Mouse (Mus musculus): ENCODE results near the gene Nav1.
"Not testable (repeated sequence)": the region's sequence is repeated elsewhere in the genome, so short reads cannot be mapped to it uniquely, and the experiment has no call there.

Gene Nav1

GRCm38 (mm10) chr1:135488879-135489278 lies 118.2 kb downstream of the Nav1 start:
- no peak for DNase-seq (ENCODE audit: low read depth, low spot score)

GRCm38 (mm10) chr1:135485179-135485578 lies 121.9 kb downstream of the Nav1 start:
- DNase-seq (ENCODE audit: low read depth, low spot score), result no peak

- DNase-seq (ENCODE audit: low read depth, low spot score), result not testable (repeated sequence)
These were observed 122.5 kb downstream of the Nav1 start for GRCm38 (mm10) chr1:135484503-135485051.

DNA sequence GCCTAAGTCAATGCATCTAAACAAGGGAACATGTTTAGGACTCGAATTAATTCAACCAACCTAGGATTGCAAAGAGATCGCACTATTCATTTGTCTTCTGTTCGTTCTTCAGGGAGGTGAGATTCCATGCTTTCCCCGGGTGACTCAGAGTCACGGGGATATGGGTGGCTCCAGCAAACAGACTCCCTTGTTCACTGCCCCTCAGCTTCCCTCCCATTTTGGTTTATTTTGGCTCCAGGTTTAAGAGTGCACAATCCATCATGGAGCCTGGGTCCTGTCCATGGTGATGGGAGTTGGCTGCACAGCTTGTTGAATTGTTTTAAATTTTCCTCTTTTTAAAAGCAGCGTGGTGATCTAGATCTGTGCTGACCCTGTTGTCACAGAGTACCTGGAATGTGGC lies 123.1 kb downstream of the Nav1 start:
- no peak for DNase-seq (ENCODE audit: low read depth, low spot score)

- no peak for DNase-seq (ENCODE audit: low read depth, low spot score)
These were observed 124.4 kb downstream of the Nav1 start for GRCm38 (mm10) chr1:135482666-135483065.

- DNase-seq (ENCODE audit: low read depth, low spot score), result no peak
These were observed 125.4 kb downstream of the Nav1 start for GRCm38 (mm10) chr1:135481656-135482055.

GRCm38 (mm10) chr1:135480815-135481214 lies 126.3 kb downstream of the Nav1 start:
- DNase-seq (ENCODE audit: low read depth, low spot score), result no peak

DNA sequence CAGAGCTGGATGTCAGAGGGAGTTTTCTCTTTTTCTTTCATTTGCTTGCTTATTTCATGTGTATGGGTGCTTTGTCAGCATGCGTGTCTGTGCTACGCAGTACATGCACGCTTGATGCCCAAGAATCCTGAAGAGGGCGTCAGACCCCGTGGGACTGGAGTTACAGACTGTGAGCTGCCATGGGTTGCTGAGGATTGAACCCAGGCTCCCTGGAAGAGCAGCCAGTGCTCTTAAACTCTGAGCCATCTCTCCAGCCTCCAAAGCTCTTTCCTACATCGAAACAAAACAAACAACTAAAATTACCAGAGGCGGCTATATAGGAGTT lies 131.6 kb downstream of the Nav1 start:
- DNase-seq (ENCODE audit: low read depth, low spot score), result no peak

- peak; percentile 47 for DNase-seq (ENCODE audit: low read depth, low spot score)
These were observed 132.1 kb downstream of the Nav1 start for GRCm38 (mm10) chr1:135474861-135475570.

DNA sequence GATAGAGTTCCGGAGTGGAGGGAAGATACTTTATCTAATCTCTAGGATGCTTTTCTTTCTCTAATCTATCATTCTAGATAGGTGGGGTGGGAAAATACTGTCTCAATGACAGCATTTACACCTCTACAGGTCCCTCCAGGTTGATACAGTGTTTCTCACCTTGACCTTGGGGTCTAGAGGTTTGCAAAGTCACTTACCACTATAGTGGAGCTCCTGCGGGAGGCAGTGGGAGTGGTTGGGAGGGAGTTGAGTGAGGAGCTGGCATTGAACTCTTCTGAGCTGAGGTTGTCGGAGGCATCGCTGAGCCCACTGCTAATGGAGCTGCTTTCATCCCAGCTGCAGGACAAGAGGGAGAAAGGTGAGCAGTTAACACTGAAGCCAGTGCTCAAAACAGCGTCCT lies 134.6 kb downstream of the Nav1 start:
- DNase-seq (ENCODE audit: low read depth, low spot score), result no peak

GRCm38 (mm10) chr1:135471742-135472141 lies 135.4 kb downstream of the Nav1 start:
- DNase-seq (ENCODE audit: low read depth, low spot score), result no peak

DNA sequence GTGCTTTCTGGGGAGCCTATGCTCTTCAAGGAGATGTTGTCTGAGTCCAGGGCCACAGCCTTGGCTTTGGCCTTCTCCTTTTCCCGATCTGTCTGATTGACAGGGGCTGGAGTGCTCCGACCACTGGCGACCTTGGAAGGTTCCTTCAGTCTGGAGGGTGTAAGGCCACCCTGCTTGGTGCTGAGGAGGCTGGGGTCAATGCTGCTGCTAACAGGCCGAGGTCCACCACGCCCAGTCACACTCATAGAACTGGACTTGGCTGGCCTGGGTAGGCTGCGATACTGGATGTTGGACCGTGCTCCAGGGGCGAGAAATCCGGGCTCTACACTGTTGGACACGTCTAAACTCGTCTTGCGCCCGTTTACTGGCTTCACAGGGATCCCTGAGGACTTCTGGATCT lies 136.5 kb downstream of the Nav1 start:
- DNase-seq (ENCODE audit: low read depth, low spot score), result no peak

GRCm38 (mm10) chr1:135467462-135467861 lies 139.6 kb downstream of the Nav1 start:
- DNase-seq (ENCODE audit: low read depth, low spot score), result no peak

DNA sequence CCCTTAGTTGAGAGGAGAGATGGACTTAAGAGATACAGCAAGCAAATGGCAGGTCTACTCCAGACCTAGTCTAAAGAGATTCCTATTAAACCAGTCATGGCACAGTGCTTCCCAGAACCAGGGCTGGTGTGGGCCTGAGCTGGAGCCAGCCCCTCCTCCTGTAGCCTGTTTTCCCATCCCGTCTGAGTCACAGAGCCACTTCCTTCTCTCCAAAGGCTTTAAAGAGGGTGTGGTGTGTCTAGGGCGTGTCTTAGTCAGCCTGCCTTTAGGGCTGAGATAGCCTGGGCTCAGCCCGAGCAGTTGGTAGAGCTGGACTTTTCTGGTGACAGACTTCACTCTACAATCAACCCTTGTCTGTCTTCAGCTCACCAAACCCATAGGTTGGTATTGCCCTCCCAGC lies 140.2 kb downstream of the Nav1 start:
- peak; percentile 43 for DNase-seq (ENCODE audit: low read depth, low spot score)

GRCm38 (mm10) chr1:135465734-135466133 lies 141.4 kb downstream of the Nav1 start:
- DNase-seq (ENCODE audit: low read depth, low spot score), result no peak

DNA sequence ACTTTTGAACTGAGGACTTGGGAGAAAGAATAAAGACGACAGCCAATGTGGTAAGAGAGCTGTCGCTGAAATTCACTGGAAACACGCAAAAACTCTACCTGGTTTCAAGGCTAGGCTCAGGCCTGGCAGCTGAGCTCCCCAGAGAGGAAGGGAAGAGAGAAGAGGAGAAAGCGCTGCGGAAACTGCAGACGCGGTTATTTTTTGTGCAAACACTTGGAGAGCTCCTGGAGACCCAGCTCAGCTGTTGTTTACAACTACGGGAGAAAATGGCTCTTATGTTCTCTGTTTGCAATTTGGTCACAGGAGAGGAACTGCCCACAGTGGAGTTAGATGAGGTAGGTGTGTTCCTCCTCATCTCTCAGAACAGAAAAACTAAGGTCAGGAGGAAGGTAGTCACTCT lies 144.4 kb downstream of the Nav1 start:
- no peak for DNase-seq (ENCODE audit: low read depth, low spot score)

DNA sequence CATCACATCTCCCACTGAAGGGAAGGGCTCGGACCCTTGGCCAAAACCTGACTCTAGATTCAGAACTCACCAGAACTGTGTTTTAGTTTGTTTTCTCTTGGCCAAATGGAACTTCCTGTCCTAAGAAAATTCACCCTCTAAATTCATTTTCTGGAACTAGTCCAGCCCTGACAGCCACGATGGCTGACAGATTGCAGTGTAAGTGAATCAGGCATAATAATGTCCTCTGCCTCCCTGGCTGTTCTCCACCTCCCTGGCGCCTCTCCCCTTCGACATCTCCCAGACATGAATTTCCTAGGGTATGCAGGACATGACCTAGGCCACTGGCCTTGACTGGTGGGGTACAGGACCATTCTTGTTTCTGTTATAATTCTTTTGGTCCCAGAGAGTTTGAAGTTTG lies 144.8 kb downstream of the Nav1 start:
- DNase-seq (ENCODE audit: low read depth, low spot score), result peak; percentile 38

DNA sequence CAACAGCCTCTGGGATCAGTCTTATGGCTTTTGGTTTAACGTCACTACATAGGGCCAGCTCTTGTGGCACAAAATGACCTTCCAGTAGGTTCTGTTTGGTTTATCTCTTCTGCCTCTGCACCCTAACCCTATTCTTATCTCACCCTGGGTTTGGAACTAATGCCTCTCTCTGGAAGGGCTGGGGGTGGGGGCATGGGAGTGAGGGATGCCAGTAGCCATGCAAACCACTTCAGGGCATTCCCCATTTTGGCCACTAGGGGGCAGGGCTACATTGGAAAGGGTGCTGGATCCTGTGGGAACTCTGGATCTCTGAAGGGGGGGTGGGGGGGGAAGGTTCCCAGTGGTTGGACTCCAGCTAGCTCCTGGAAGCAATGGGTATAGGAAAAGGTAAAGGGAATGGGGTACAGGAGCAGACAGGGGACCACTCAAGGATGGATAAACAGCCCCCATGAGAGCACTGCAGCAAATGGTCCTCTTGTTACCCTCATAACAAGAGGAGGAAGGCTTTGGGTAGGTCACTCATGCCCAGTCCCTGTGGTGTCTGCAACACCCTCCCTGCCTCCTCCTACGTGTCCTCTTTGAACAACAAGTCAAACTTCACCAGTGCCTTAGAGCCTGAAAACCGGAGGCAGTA lies 145.9 kb downstream of the Nav1 start:
- DNase-seq (ENCODE audit: low read depth, low spot score), result peak; percentile 36

DNA sequence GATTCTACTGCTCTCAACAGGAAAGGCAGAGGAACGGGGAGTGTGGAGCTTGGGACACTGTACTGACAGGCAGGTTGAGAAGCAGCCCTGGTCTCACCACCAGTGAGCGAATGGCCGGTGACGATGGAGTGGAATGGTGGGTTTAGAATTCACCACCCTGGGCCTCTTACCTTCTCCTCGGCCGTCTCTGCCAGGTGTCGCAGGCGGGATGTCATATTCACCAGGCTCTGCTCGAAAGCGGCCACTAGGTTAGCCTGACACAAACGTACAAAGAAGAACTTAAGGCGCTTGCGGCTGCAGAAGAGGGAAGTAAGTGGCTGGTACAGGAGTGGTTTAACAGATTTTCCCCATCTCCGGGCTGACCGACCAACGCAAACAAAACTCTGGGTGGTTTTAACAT lies 146.6 kb downstream of the Nav1 start:
- no peak for DNase-seq (ENCODE audit: low read depth, low spot score)

- no peak for DNase-seq (ENCODE audit: low read depth, low spot score)
These were observed 149.2 kb downstream of the Nav1 start for GRCm38 (mm10) chr1:135457860-135458259.

DNA sequence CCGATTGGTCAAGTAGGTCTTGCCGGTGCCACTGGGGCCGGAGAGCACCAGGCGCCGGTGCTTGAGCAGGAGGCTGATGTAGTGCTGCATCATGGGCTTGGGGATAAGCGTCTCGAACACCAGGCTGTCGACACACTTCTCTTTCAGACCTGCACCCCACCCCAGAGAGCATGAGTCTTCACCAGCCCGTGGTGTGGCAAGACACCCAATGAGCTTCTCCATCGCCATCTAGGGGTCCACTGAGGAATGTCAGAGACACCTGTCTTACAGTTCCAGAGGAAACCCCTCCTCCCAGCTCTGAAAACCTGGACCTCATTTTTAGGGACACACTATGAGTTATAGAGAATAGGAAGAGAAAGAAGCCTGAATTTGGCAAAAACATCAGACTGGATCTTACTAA lies 154.8 kb downstream of the Nav1 start:
- DNase-seq (ENCODE audit: low read depth, low spot score), result no peak

DNA sequence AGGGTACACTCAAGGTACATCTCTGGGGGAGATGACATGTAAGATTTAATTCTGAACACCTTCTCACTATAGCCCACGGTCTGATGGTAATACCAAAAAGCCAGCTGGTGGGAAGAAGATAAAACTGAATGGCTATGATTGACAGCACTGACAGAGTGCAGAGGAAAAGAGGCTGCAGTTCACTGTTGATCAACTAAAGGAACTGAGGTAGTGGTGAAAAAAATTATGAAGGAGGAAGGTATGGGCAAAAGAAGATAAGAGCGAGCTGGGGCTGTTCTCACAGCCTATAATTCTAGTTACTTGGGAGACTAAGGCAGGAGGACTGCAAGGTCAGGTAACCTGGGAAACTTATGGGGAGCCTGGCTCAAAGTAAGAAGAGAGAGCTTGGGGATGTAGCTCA lies 155.7 kb downstream of the Nav1 start:
- DNase-seq (ENCODE audit: low read depth, low spot score), result no peak

- no peak for DNase-seq (ENCODE audit: low read depth, low spot score)
These were observed 157.2 kb downstream of the Nav1 start for GRCm38 (mm10) chr1:135449876-135450275.

Data from skeletal muscle tissue, adult 2 months (tissue).